Mouse (Mus musculus) adrenal gland, adult 2 months (tissue): ENCODE data around the gene Skint8. TPM values are rescaled to one million over a fixed set of nuclear protein-coding genes. Genes with fewer than 3 reads are reported as not detected.
"Not testable (repeated sequence)": the region's sequence is repeated elsewhere in the genome, so short reads cannot be mapped to it uniquely, and the experiment has no call there.

Experiments used
- DNase-seq: peaks from one replicate; pipeline ENCODE4 v3.0.0; 2021
- long read RNA-seq: library from polyadenylated mRNA; stranded (forward); transcript quantifications from one replicate; pipeline ENCODE4 v2.0.0, GENCODE M21; 2021
- polyA plus RNA-seq: library from polyadenylated mRNA; depleted of rRNA; stranded (reverse); fragments of >200 nt; gene quantifications from 2 replicates; pipeline ENCODE4 v1.2.3, GENCODE M21; 2012; rRNA removed
- total RNA-seq, 2 experiments: library from RNA; stranded (reverse); gene quantifications; 2 replicates each; pipeline ENCODE4 v1.2.3; 2021

The Skint8 gene
- not detected for total RNA-seq
- not detected in 2 replicates for polyA plus RNA-seq
- long read RNA-seq: 0 reads

- no peak for DNase-seq
These were observed at the start of gene Skint8 for GRCm38 (mm10) chr4:111919092-111919491. Skint8 (plus strand) TSS chr4:111919392.

- DNase-seq: no peak
These were observed 38.9 kb upstream of the Skint8 start for GRCm38 (mm10) chr4:111880112-111880875.

- DNase-seq: no peak
These were observed 35.6 kb upstream of the Skint8 start for GRCm38 (mm10) chr4:111883543-111883942.

- DNase-seq: peak; percentile 58
These were observed 33.2 kb upstream of the Skint8 start for GRCm38 (mm10) chr4:111886018-111886417.

- peak; percentile 76 for DNase-seq
These were observed 32.6 kb upstream of the Skint8 start for GRCm38 (mm10) chr4:111886607-111887006.

- no peak for DNase-seq
These were observed 27.1 kb upstream of the Skint8 start for GRCm38 (mm10) chr4:111892138-111892537.

GRCm38 (mm10) chr4:111897755-111898154 is 21.4 kb upstream of the Skint8 start:
- no peak for DNase-seq

- DNase-seq: no peak
These were observed 20.6 kb upstream of the Skint8 start for GRCm38 (mm10) chr4:111898566-111898965.

- DNase-seq: not testable (repeated sequence)
These were observed 18.7 kb upstream of the Skint8 start for GRCm38 (mm10) chr4:111900491-111900890.

- no peak for DNase-seq
These were observed 17.7 kb upstream of the Skint8 start for GRCm38 (mm10) chr4:111901473-111901872.

- no peak for DNase-seq
These were observed 16.4 kb upstream of the Skint8 start, which contains the start of gene Slc5a9 for GRCm38 (mm10) chr4:111902775-111903174. Slc5a9 (minus strand) TSS chr4:111902918.

GRCm38 (mm10) chr4:111907926-111908325 is 11.3 kb upstream of the Skint8 start:
- DNase-seq: no peak

GRCm38 (mm10) chr4:111961309-111961708 is 42.1 kb downstream of the Skint8 start:
- no peak for DNase-seq

GRCm38 (mm10) chr4:111963241-111963640 is 44.0 kb downstream of the Skint8 start:
- DNase-seq: not testable (repeated sequence)

GRCm38 (mm10) chr4:111963669-111964068 is 44.5 kb downstream of the Skint8 start:
- DNase-seq: no peak

GRCm38 (mm10) chr4:111972623-111973022 is 53.4 kb downstream of the Skint8 start, which contains the start of gene Skint7:
Skint7 (plus strand) TSS chr4:111972923.
- no peak for DNase-seq

Other genes with a start within 250 kb of the Skint8 start
- 10 to 100 TPM in 1 of 2 experiments, 1 to 10 TPM in 1; 9.1 to 11.5 TPM for gene Spata6, start 199.4 kb upstream of the Skint8 start, total RNA-seq
- 56.4 and 70.4 TPM in 2 replicates for gene Spata6, start 199.4 kb upstream of the Skint8 start, polyA plus RNA-seq
- gene Slc5a9, start 16.5 kb upstream of the Skint8 start, total RNA-seq: not detected
- not detected in 2 replicates for gene Slc5a9, start 16.5 kb upstream of the Skint8 start, polyA plus RNA-seq
- gene Skint7, start 53.5 kb downstream of the Skint8 start, total RNA-seq: not detected
- not detected in 2 replicates for gene Skint7, start 53.5 kb downstream of the Skint8 start, polyA plus RNA-seq
- gene Skint1, start 86.9 kb downstream of the Skint8 start, total RNA-seq: not detected
- not detected in 2 replicates for gene Skint1, start 86.9 kb downstream of the Skint8 start, polyA plus RNA-seq
- not detected for gene Skint4, start 152.6 kb downstream of the Skint8 start, total RNA-seq
- gene Skint4, start 152.6 kb downstream of the Skint8 start, polyA plus RNA-seq: not detected in 2 replicates